Comparison of ENCODE assay signal across 9 mouse cellular contexts in genomic region chr13:44419472-44420226, GRCm38 (mm10).
DNase-seq lines count a peak whose midpoint lies in the region; ATAC-seq lines count a peak whose summit lies in the region.
"Had no signal": no experiment of that assay in that cellular context is flagged by ENCODE, and none has a peak within 500 bp of the region (broad histone marks: within the 10 kb centered on the region; RNA-seq: fewer than 3 reads in every experiment).

No protein-coding gene starts in this region.

- peak overlapping the region; percentile 43 for H3K4me2 ChIP-seq in kidney, embryonic 15.5 days

- no peaks in the 10 kb centered on the region for H3K9me3 ChIP-seq in heart, embryonic 10.5 days
- no peaks in the 10 kb centered on the region; the same call in 1 of the 2 replicates for H3K9me3 ChIP-seq in kidney, embryonic 15.5 days (replicated peaks)
- H3K9me3 ChIP-seq: G1E had no signal

- H3K27me3 ChIP-seq in heart, embryonic 10.5 days (ENCODE audit: insufficient read depth, poor library complexity, severe bottlenecking) = no peaks in the 10 kb centered on the region
- H3K27me3 ChIP-seq in kidney, embryonic 15.5 days = no peaks in the 10 kb centered on the region

- peak; percentile 10 for DNase-seq in ovary, postnatal 36 days (ENCODE audit: low spot score)
- no peak for DNase-seq in ovary, adult 18-20 months (ENCODE audit: low spot score)
- DNase-seq in heart, embryonic 10.5 days (ENCODE audit: low spot score) = no peak
- peak; percentile 39 for DNase-seq in lung, postnatal 14 days
- DNase-seq in spleen, postnatal 4 days (ENCODE audit: low spot score in 2 of 2) = peak; percentile 23 to 66
- DNase-seq in gastrocnemius, postnatal 10 days = no peak
- DNase-seq in right cerebral cortex, postnatal 25 days = no peak

- no peak overlapping the region for H3K9ac ChIP-seq in kidney, embryonic 15.5 days

- H3K36me3 ChIP-seq in heart, embryonic 10.5 days = no peaks in the 10 kb centered on the region
- H3K36me3 ChIP-seq in kidney, embryonic 15.5 days = no peaks in the 10 kb centered on the region
- H3K36me3 ChIP-seq: G1E had no signal

- peak overlapping the region; percentile 36 for H3K4me3 ChIP-seq in heart, embryonic 10.5 days
- H3K4me3 ChIP-seq in kidney, embryonic 15.5 days (replicated peaks) = no peak overlapping the region

- peak overlapping the region; percentile 82 for H3K27ac ChIP-seq in heart, embryonic 10.5 days
- peak overlapping the region; percentile 76 for H3K27ac ChIP-seq in kidney, embryonic 15.5 days

- WGBS in heart, embryonic 10.5 days = 16% methylated on average over 13 of the region's 15 CpGs
- WGBS in kidney, embryonic 15.5 days = 14% methylated on average over 14 of the region's 15 CpGs

- H3K4me1 ChIP-seq in heart, embryonic 10.5 days = peaks cover 59% of the 10 kb centered on the region
- peaks cover 75% of the 10 kb centered on the region for H3K4me1 ChIP-seq in kidney, embryonic 15.5 days

- peak; percentile 77 for ATAC-seq in kidney, embryonic 15.5 days (replicated peaks; ENCODE audit: low FRiP score)

Comparison
In these comparisons a context has a peak if more than half of its experiments do, and no peak if none do; other contexts are left out.
1. DNase-seq: peak in ovary, postnatal 36 days (single experiment), lung, postnatal 14 days (single experiment) and spleen, postnatal 4 days (2 of 2); none in ovary, adult 18-20 months (single experiment), heart, embryonic 10.5 days (single experiment), gastrocnemius, postnatal 10 days (single experiment) and right cerebral cortex, postnatal 25 days (single experiment).